Mouse (Mus musculus): ENCODE measurements at regions not wholly inside any gene's neighbourhood (a gene's known extent, or its start where the extent isn't known, plus 50 kb on each side); places are given as distances from the start of the nearest gene placed in this dataset.
"Not testable (repeated sequence)": the region's sequence is repeated elsewhere in the genome, so short reads cannot be mapped to it uniquely, and the experiment has no call there.

GRCm38 (mm10) chr2:39420696-39421095, 194.4 kb upstream of the Ppp6c start:
- DNase-seq: no peak

- no peak for DNase-seq
Observed at GRCm38 (mm10) chr2:39400336-39400735, 174.1 kb upstream of the Ppp6c start.

GRCm38 (mm10) chr2:39399523-39399922, 173.3 kb upstream of the Ppp6c start:
- no peak for DNase-seq

GRCm38 (mm10) chr2:39394643-39395042, 168.4 kb upstream of the Ppp6c start:
- no peak for DNase-seq

GRCm38 (mm10) chr2:39377264-39377663, 151.0 kb upstream of the Ppp6c start:
- no peak for DNase-seq

- peak; percentile 95 for DNase-seq
Observed at GRCm38 (mm10) chr2:39373068-39373779, 147.0 kb upstream of the Ppp6c start.

GRCm38 (mm10) chr2:39344207-39344606, 118.0 kb upstream of the Ppp6c start:
- no peak for DNase-seq

GRCm38 (mm10) chr2:39340406-39340805, 114.2 kb upstream of the Ppp6c start:
- no peak for DNase-seq

- DNase-seq: no peak
Observed at GRCm38 (mm10) chr2:39338832-39339649, 112.8 kb upstream of the Ppp6c start.

- no peak for DNase-seq
Observed at GRCm38 (mm10) chr2:39337524-39337923, 111.3 kb upstream of the Ppp6c start.

- DNase-seq: no peak
Observed at GRCm38 (mm10) chr2:39325715-39326493, 99.7 kb upstream of the Ppp6c start.

- DNase-seq: not testable (repeated sequence)
Observed at GRCm38 (mm10) chr2:39325122-39325521, 98.9 kb upstream of the Ppp6c start.

- DNase-seq: no peak
Observed at GRCm38 (mm10) chr2:39299798-39300382, 73.6 kb upstream of the Ppp6c start.

- DNase-seq: no peak
Observed at GRCm38 (mm10) chr2:39299290-39299689, 73.0 kb upstream of the Ppp6c start.

- DNase-seq: no peak
Observed at GRCm38 (mm10) chr2:39295435-39295834, 69.2 kb upstream of the Ppp6c start.

- DNase-seq: no peak
Observed at GRCm38 (mm10) chr2:39278218-39278617, 52.0 kb upstream of the Ppp6c start.

Data from lung, postnatal 10 days (tissue).